Comparison of ENCODE assay signal across 15 mouse cellular contexts in the genomic region with DNA sequence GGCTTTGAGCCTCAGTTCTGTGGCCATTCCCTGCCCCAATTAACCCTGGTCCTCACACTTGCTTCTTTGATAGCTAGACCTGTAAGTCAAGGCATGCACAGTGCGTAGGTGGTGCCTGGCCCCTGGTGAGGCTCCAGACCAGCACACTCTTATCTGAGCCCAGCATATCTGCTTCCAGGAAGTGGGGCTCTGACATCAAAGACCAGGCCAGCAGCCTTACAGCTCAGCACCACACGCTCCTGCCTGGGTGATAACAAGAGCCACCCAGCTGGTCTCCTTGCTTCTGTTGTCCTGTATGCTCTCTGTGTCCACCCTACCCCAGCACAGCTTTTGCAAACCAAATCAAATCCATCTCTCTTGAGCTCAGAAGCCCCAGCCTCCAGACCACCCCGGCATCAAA. TPM values are rescaled to one million over a fixed set of nuclear protein-coding genes. Genes with fewer than 3 reads are reported as not detected.
DNase-seq lines count a peak whose midpoint lies in the region; ATAC-seq and TF ChIP-seq lines count a peak whose summit lies in the region.
"Had no signal": no experiment of that assay in that cellular context is flagged by ENCODE, and none has a peak within 500 bp of the region (broad histone marks: within the 10 kb centered on the region; RNA-seq: fewer than 3 reads in every experiment).

No protein-coding gene starts in this region.

- no peaks in the 10 kb centered on the region for H3K4me1 ChIP-seq in embryonic facial prominence, embryonic 11.5 days (ENCODE audit: control insufficient read depth, insufficient read depth, low read length)
- H3K4me1 ChIP-seq in embryonic facial prominence, embryonic 10.5 days, result 0 out of 2 replicates have a peak, but pooled peaks cover 6% of the 10 kb centered on the region
- H3K4me1 ChIP-seq in lung, embryonic 14.5 days (ENCODE audit: insufficient read depth), result 0 out of 2 replicates have a peak, but pooled peaks cover 3% of the 10 kb centered on the region
- no peaks in the 10 kb centered on the region for H3K4me1 ChIP-seq in lung, postnatal 0 days (ENCODE audit: insufficient read depth, low read depth, low read length)
- H3K4me1 ChIP-seq in liver, embryonic 13.5 days (replicated peaks), result peaks cover 91% of the 10 kb centered on the region
- peaks cover 8% of the 10 kb centered on the region; the same call in 1 of the 2 replicates for H3K4me1 ChIP-seq in stomach, embryonic 16.5 days (ENCODE audit: control insufficient read depth, insufficient read depth, low read length)
- H3K4me1 ChIP-seq: midbrain, embryonic 15.5 days had no signal

- peak; percentile 53; the same call in 1 of the 2 replicates for ATAC-seq in embryonic facial prominence, embryonic 11.5 days (replicated peaks; ENCODE audit: insufficient number of reproducible peaks, low FRiP score, low TSS enrichment, low read depth)
- ATAC-seq in lung, embryonic 14.5 days (ENCODE audit: insufficient read depth), result peak; percentile 77
- ATAC-seq in lung, postnatal 0 days, result no peak
- ATAC-seq in liver, embryonic 13.5 days (ENCODE audit: low read depth), result peak; percentile 94
- ATAC-seq in stomach, embryonic 16.5 days (ENCODE audit: insufficient read depth, low FRiP score), result peak; percentile 80
- ATAC-seq in inflammation-experienced regulatory T-cells, adult 6 months, result no peak
- no peak for ATAC-seq in activated CD4-positive, CD25-positive, alpha-beta regulatory T cell, adult 4 months
- ATAC-seq: midbrain, embryonic 15.5 days had no signal

- 63% methylated on average over 3 of the region's 3 CpGs for WGBS in embryonic facial prominence, embryonic 11.5 days
- 59% methylated on average over 3 of the region's 3 CpGs for WGBS in embryonic facial prominence, embryonic 10.5 days
- WGBS in lung, embryonic 14.5 days, result 28% methylated on average over 3 of the region's 3 CpGs
- 35% methylated on average over 3 of the region's 3 CpGs for WGBS in lung, postnatal 0 days
- WGBS in liver, embryonic 13.5 days (ENCODE audit: insufficient replicate concordance), result 3% methylated on average over 3 of the region's 3 CpGs
- 42% methylated on average over 3 of the region's 3 CpGs for WGBS in stomach, embryonic 16.5 days

- no peak for TF ChIP-seq CTCF in lung, embryonic 14.5 days (IDR thresholded peaks at IDR 0.05; ENCODE audit: low read depth)
- TF ChIP-seq CTCF in lung, postnatal 0 days (IDR thresholded peaks at IDR 0.05), result no peak

- H3K4me3 ChIP-seq in embryonic facial prominence, embryonic 11.5 days (ENCODE audit: low read depth, low read length), result no peak overlapping the region
- H3K4me3 ChIP-seq in embryonic facial prominence, embryonic 10.5 days, result no peak overlapping the region
- H3K4me3 ChIP-seq in lung, embryonic 14.5 days (ENCODE audit: low read depth, low read length), result no peak overlapping the region
- H3K4me3 ChIP-seq in lung, postnatal 0 days (ENCODE audit: low read depth, low read length), result no peak overlapping the region
- peak overlapping the region; percentile 51 for H3K4me3 ChIP-seq in liver, embryonic 13.5 days (replicated peaks)
- H3K4me3 ChIP-seq in stomach, embryonic 16.5 days (replicated peaks; ENCODE audit: low read length), result no peak overlapping the region
- H3K4me3 ChIP-seq: midbrain, embryonic 15.5 days had no signal

- H3K27ac ChIP-seq in embryonic facial prominence, embryonic 11.5 days (replicated peaks; ENCODE audit: low read depth, low read length), result no peak overlapping the region
- no peak overlapping the region for H3K27ac ChIP-seq in embryonic facial prominence, embryonic 10.5 days (replicated peaks)
- peak overlapping the region; percentile 58; the same call in 1 of the 2 replicates for H3K27ac ChIP-seq in lung, embryonic 14.5 days (ENCODE audit: low read depth)
- H3K27ac ChIP-seq in lung, postnatal 0 days (ENCODE audit: low read length), result no peak overlapping the region
- H3K27ac ChIP-seq in liver, embryonic 13.5 days, result peak overlapping the region; percentile 100
- no peak overlapping the region; the same call in 1 of the 2 replicates for H3K27ac ChIP-seq in stomach, embryonic 16.5 days (ENCODE audit: low read length)
- H3K27ac ChIP-seq: midbrain, embryonic 15.5 days had no signal

- H3K9ac ChIP-seq in embryonic facial prominence, embryonic 11.5 days (replicated peaks; ENCODE audit: low read length), result no peak overlapping the region
- H3K9ac ChIP-seq in lung, embryonic 14.5 days, result no peak overlapping the region
- H3K9ac ChIP-seq in lung, postnatal 0 days (replicated peaks; ENCODE audit: low read depth), result no peak overlapping the region
- peak overlapping the region; percentile 80 for H3K9ac ChIP-seq in liver, embryonic 13.5 days
- H3K9ac ChIP-seq in stomach, embryonic 16.5 days (ENCODE audit: low read length), result peak overlapping the region; percentile 33; the same call in 1 of the 2 replicates
- H3K9ac ChIP-seq: midbrain, embryonic 15.5 days had no signal

- no peaks in the 10 kb centered on the region for H3K9me3 ChIP-seq in embryonic facial prominence, embryonic 11.5 days (replicated peaks; ENCODE audit: control insufficient read depth, low read length)
- H3K9me3 ChIP-seq in embryonic facial prominence, embryonic 10.5 days, result no peaks in the 10 kb centered on the region
- H3K9me3 ChIP-seq in lung, embryonic 14.5 days (ENCODE audit: low read depth, low read length), result no peaks in the 10 kb centered on the region
- H3K9me3 ChIP-seq in lung, postnatal 0 days (ENCODE audit: low read length), result no peaks in the 10 kb centered on the region
- H3K9me3 ChIP-seq in liver, embryonic 13.5 days (replicated peaks), result no peaks in the 10 kb centered on the region
- H3K9me3 ChIP-seq in stomach, embryonic 16.5 days (replicated peaks; ENCODE audit: control insufficient read depth, low read length), result no peaks in the 10 kb centered on the region
- H3K9me3 ChIP-seq: midbrain, embryonic 15.5 days had no signal

- no peak for TF ChIP-seq EP300 in lung, postnatal 0 days (IDR thresholded peaks at IDR 0.05)

- H3K27me3 ChIP-seq in embryonic facial prominence, embryonic 11.5 days (ENCODE audit: control insufficient read depth, insufficient read depth, low read length), result peaks cover 3% of the 10 kb centered on the region; the same call in 1 of the 2 replicates
- peaks cover 67% of the 10 kb centered on the region for H3K27me3 ChIP-seq in embryonic facial prominence, embryonic 10.5 days (replicated peaks; ENCODE audit: low read depth, poor library complexity, severe bottlenecking)
- no peaks in the 10 kb centered on the region for H3K27me3 ChIP-seq in lung, embryonic 14.5 days (ENCODE audit: insufficient read depth, low read length)
- no peaks in the 10 kb centered on the region for H3K27me3 ChIP-seq in lung, postnatal 0 days (replicated peaks; ENCODE audit: insufficient read depth, low read length)
- H3K27me3 ChIP-seq in liver, embryonic 13.5 days, result no peaks in the 10 kb centered on the region
- H3K27me3 ChIP-seq in stomach, embryonic 16.5 days (ENCODE audit: control insufficient read depth, insufficient read depth, low read length), result no peaks in the 10 kb centered on the region
- H3K27me3 ChIP-seq: midbrain, embryonic 15.5 days had no signal

- no peak for DNase-seq in embryonic facial prominence, embryonic 11.5 days (ENCODE audit: low spot score)
- no peak for DNase-seq in embryonic facial prominence, embryonic 10.5 days (ENCODE audit: low spot score)
- DNase-seq in lung, embryonic 14.5 days, result no peak
- no peak for DNase-seq in lung, postnatal 0 days (ENCODE audit: low spot score)
- DNase-seq in liver, embryonic 13.5 days, result peak; percentile 91
- DNase-seq: adrenal gland, postnatal 10 days; cerebellum, adult 2 months; kidney, adult 8-10 months; layer of hippocampus, postnatal 36 days; lung, adult 18-20 months had no signal

- H3K36me3 ChIP-seq in embryonic facial prominence, embryonic 11.5 days (replicated peaks; ENCODE audit: control insufficient read depth, insufficient read depth, low read depth, low read length), result no peaks in the 10 kb centered on the region
- H3K36me3 ChIP-seq in embryonic facial prominence, embryonic 10.5 days (replicated peaks), result no peaks in the 10 kb centered on the region
- H3K36me3 ChIP-seq in lung, embryonic 14.5 days (ENCODE audit: insufficient read depth), result no peaks in the 10 kb centered on the region
- H3K36me3 ChIP-seq in lung, postnatal 0 days (ENCODE audit: insufficient read depth, low read length), result no peaks in the 10 kb centered on the region
- no peaks in the 10 kb centered on the region for H3K36me3 ChIP-seq in liver, embryonic 13.5 days
- H3K36me3 ChIP-seq in stomach, embryonic 16.5 days (ENCODE audit: control insufficient read depth, insufficient read depth, low read length), result no peaks in the 10 kb centered on the region
- H3K36me3 ChIP-seq: midbrain, embryonic 15.5 days had no signal

- H3K4me2 ChIP-seq in embryonic facial prominence, embryonic 11.5 days (ENCODE audit: low read depth, low read length), result no peak overlapping the region
- H3K4me2 ChIP-seq in lung, embryonic 14.5 days, result no peak overlapping the region
- H3K4me2 ChIP-seq in lung, postnatal 0 days (replicated peaks; ENCODE audit: low read depth, low read length), result no peak overlapping the region
- peak overlapping the region; percentile 74 for H3K4me2 ChIP-seq in liver, embryonic 13.5 days
- no peak overlapping the region for H3K4me2 ChIP-seq in stomach, embryonic 16.5 days (ENCODE audit: low read depth, low read length)
- H3K4me2 ChIP-seq: midbrain, embryonic 15.5 days had no signal

RNA-seq across cellular contexts. Expression of a gene that starts 34.8 kb away (rescaled TPM):
- 10.0 and 10.8 TPM in 2 replicates for polyA plus RNA-seq in embryonic facial prominence, embryonic 11.5 days (2014; fragmentation: Nextera tagmentation; extraction: Ambion mirVana)
- 8.7 and 11.3 TPM in 2 replicates for polyA plus RNA-seq in embryonic facial prominence, embryonic 10.5 days (2016; fragmentation: Nextera tagmentation; extraction: Ambion mirVana)
- 64.8 and 71.5 TPM in 2 replicates for polyA plus RNA-seq in lung, embryonic 14.5 days (2014; fragmentation: Nextera tagmentation; extraction: Ambion mirVana)
- 69.0 and 77.2 TPM in 2 replicates for polyA plus RNA-seq in lung, postnatal 0 days (2015; fragmentation: Nextera tagmentation; extraction: Ambion mirVana)
- 3.4 and 3.8 TPM in 2 replicates for polyA plus RNA-seq in liver, embryonic 13.5 days (2015; fragmentation: Nextera tagmentation; extraction: Ambion mirVana)
- 60.9 and 70.2 TPM in 2 replicates for polyA plus RNA-seq in stomach, embryonic 16.5 days (2015; fragmentation: Nextera tagmentation; extraction: Ambion mirVana)
- not detected for polyA plus RNA-seq in inflammation-experienced regulatory T-cells, adult 6 months (2017; shearing (Covaris generic))
- polyA plus RNA-seq in activated CD4-positive, CD25-positive, alpha-beta regulatory T cell, adult 4 months (2017; shearing (Covaris generic)), result under 1 TPM in 1 of 2 experiments, not detected in 1; 0.16 TPM

RNA-seq across cellular contexts. Expression of a gene that starts 51.3 kb away (rescaled TPM):
- 0.61 and 1.0 TPM in 2 replicates for polyA plus RNA-seq in embryonic facial prominence, embryonic 11.5 days (2014; fragmentation: Nextera tagmentation; extraction: Ambion mirVana)
- polyA plus RNA-seq in embryonic facial prominence, embryonic 10.5 days (2016; fragmentation: Nextera tagmentation; extraction: Ambion mirVana), result 0.96 and 1.3 TPM in 2 replicates
- not detected in 2 replicates for polyA plus RNA-seq in lung, embryonic 14.5 days (2014; fragmentation: Nextera tagmentation; extraction: Ambion mirVana)
- polyA plus RNA-seq in lung, postnatal 0 days (2015; fragmentation: Nextera tagmentation; extraction: Ambion mirVana), result not detected in 2 replicates
- 0.16 and 0.31 TPM in 2 replicates for polyA plus RNA-seq in liver, embryonic 13.5 days (2015; fragmentation: Nextera tagmentation; extraction: Ambion mirVana)
- not detected in 2 replicates for polyA plus RNA-seq in stomach, embryonic 16.5 days (2015; fragmentation: Nextera tagmentation; extraction: Ambion mirVana)
- polyA plus RNA-seq in inflammation-experienced regulatory T-cells, adult 6 months (2017; shearing (Covaris generic)), result not detected
- not detected for polyA plus RNA-seq in activated CD4-positive, CD25-positive, alpha-beta regulatory T cell, adult 4 months (2017; shearing (Covaris generic))
- polyA plus RNA-seq: urinary bladder, adult 2 months had no signal

Comparison
In these comparisons a context has a peak if more than half of its experiments do, and no peak if none do; other contexts are left out.
1. ATAC-seq: peak in embryonic facial prominence, embryonic 11.5 days (single experiment), lung, embryonic 14.5 days (single experiment), liver, embryonic 13.5 days (single experiment) and stomach, embryonic 16.5 days (single experiment); none in lung, postnatal 0 days (single experiment), inflammation-experienced regulatory T-cells, adult 6 months (single experiment) and activated CD4-positive, CD25-positive, alpha-beta regulatory T cell, adult 4 months (single experiment).
2. H3K27ac ChIP-seq: peak in lung, embryonic 14.5 days (single experiment) and liver, embryonic 13.5 days (single experiment); none in embryonic facial prominence, embryonic 11.5 days (single experiment), embryonic facial prominence, embryonic 10.5 days (single experiment), lung, postnatal 0 days (single experiment) and stomach, embryonic 16.5 days (single experiment).
3. H3K9ac ChIP-seq: peak in liver, embryonic 13.5 days (single experiment) and stomach, embryonic 16.5 days (single experiment); none in embryonic facial prominence, embryonic 11.5 days (single experiment), lung, embryonic 14.5 days (single experiment) and lung, postnatal 0 days (single experiment).